Mouse (Mus musculus) testis, adult 2 months (tissue): ENCODE measurements at regions not wholly inside any gene's neighbourhood (a gene's known extent, or its start where the extent isn't known, plus 50 kb on each side); places are given as distances from the start of the nearest gene placed in this dataset.
"Not testable (repeated sequence)": the region's sequence is repeated elsewhere in the genome, so short reads cannot be mapped to it uniquely, and the experiment has no call there.

Experiments
- H3K27ac ChIP-seq: fragments of 200-500 bp; 2 replicates; pipeline ENCODE4 v1.5.1; 2012; ENCODE audit warnings: low read depth, low read length; ENCODE audit not compliant: control insufficient read depth, insufficient read depth
- H3K27me3 ChIP-seq: fragments of 200-500 bp; 2 replicates; pipeline ENCODE4 v1.6.1; 2012; ENCODE audit warnings: mild to moderate bottlenecking, low read length, moderate library complexity; ENCODE audit not compliant: control insufficient read depth, insufficient read depth
- H3K36me3 ChIP-seq: fragments of 200-500 bp; 2 replicates; pipeline ENCODE4 v1.6.1; 2012; ENCODE audit warnings: mild to moderate bottlenecking, low read length; ENCODE audit not compliant: control insufficient read depth, insufficient read depth
- H3K4me1 ChIP-seq: fragments of 200-500 bp; 2 replicates; pipeline ENCODE4 v1.6.1; 2012; ENCODE audit warnings: low read length; ENCODE audit not compliant: control insufficient read depth, insufficient read depth
- H3K4me3 ChIP-seq: fragments of 200-500 bp; 2 replicates; pipeline ENCODE4 v1.5.1; 2012; ENCODE audit warnings: low read depth, mild to moderate bottlenecking, low read length, moderate library complexity, mixed read lengths; ENCODE audit not compliant: control insufficient read depth
- CTCF ChIP-seq: fragments of 200-500 bp; IDR thresholded peaks from 2 replicates; pipeline ENCODE4 v1.5.1; 2012; ENCODE audit warnings: low read depth, mild to moderate bottlenecking, inconsistent platforms, low read length, moderate library complexity; ENCODE audit not compliant: control insufficient read depth, insufficient read depth, insufficient replicate concordance
- POLR2A ChIP-seq: fragments of 200-500 bp; IDR thresholded peaks from 2 replicates; pipeline ENCODE4 v1.6.1; 2012; ENCODE audit warnings: low read depth, mild to moderate bottlenecking, inconsistent platforms, low read length, moderate library complexity; ENCODE audit not compliant: control insufficient read depth

DNA sequence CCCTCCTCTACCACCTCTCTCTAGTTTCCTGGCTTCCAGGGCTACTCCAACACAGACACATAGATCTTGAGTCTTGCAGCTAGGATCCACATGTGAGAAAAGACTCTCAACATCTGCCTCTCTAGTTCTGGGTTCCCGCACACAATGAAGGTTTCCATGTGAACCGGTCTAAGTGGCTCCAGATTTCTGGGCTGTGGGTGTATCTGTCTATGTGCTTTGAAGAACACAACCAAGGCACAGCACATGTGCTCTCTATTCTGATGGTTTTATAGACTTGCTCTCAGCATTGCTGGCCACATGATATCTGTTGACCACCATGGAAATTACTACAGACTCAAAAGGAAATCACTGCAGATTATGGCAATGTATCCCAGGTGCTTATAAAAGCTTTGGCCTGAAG is 972.4 kb downstream of the Defb40 start:
- Histone ChIP-seq H3K27me3 (no peaks in the 10 kb centered on the region), H3K4me1 (no peaks in the 10 kb centered on the region), H3K4me3 (no peak overlapping the region), H3K36me3 (no peaks in the 10 kb centered on the region), H3K27ac (no peak overlapping the region)
- TF ChIP-seq POLR2A: no peak
- TF ChIP-seq CTCF: no peak

DNA sequence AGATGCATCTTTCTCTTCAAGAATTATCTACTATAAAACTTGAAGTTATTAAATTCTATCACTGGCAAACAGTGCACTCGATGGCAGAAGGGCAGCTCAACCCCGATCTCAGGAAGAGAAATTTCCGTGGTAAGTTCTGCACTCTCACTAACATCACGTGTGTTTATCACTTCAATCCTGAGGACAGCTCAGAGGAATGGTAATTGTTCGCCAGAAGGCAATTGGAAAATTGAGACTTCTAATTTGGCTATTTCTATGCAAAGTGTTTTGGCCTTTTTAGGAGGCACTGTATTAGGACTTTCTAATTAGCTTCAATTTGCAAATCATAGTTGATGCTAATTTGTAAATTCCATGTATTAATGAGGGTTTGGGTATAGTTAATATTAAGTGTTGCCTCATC is 977.3 kb downstream of the Defb40 start:
- Histone ChIP-seq H3K4me3 (no peak overlapping the region), H3K36me3 (no peaks in the 10 kb centered on the region), H3K27me3 (no peaks in the 10 kb centered on the region), H3K27ac (no peak overlapping the region), H3K4me1 (no peaks in the 10 kb centered on the region)
- TF ChIP-seq POLR2A (no peak), CTCF (no peak)

DNA sequence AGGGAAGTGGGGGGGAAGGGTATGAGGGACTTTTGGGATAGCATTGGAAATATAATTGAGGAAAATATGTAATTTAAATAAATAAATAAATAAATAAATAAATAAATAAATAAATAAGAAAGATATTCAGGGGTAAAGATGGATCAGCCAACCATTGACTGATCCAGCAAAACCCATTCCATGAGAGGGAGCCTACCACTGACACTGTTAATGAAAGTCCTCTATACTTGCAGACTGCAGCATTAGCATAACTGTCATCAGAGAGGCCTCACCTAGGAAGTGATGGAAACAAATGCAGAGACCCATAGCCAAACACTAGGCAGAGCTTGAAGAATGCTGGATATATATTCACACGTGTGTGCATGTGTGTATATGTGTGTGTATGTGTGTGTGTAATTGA is 993.3 kb downstream of the Defb40 start:
- Histone ChIP-seq H3K27ac (no peak overlapping the region), H3K27me3 (no peaks in the 10 kb centered on the region), H3K4me1 (no peaks in the 10 kb centered on the region), H3K36me3 (no peaks in the 10 kb centered on the region), H3K4me3 (no peak overlapping the region)
- TF ChIP-seq POLR2A: no peak
- TF ChIP-seq CTCF: no peak

DNA sequence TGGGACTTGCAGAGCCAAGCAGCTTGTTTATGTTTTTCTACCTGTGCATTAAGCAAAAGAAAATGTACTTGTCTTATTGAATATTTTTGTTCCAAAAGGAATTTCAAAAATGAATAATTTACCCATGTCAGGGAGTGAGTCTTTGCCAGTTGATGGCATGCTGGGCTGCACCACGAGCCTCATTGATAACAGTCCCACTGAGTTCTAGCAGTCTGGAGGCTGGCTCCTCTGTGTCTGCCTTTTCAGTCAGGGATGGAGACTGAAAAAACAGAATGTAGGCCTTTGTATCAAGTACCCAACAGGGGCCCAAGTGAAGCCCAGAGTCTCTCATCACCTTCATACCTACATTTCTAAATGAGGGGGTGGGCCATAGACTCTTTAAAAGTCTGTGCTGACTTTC is 1029.2 kb downstream of the Defb40 start:
- Histone ChIP-seq H3K4me3 (no peak overlapping the region), H3K27ac (no peak overlapping the region), H3K36me3 (no peaks in the 10 kb centered on the region), H3K4me1 (peaks cover 2% of the 10 kb centered on the region; the same call in 1 of the 2 replicates), H3K27me3 (no peaks in the 10 kb centered on the region)
- no peak for TF ChIP-seq CTCF
- no peak for TF ChIP-seq POLR2A

DNA sequence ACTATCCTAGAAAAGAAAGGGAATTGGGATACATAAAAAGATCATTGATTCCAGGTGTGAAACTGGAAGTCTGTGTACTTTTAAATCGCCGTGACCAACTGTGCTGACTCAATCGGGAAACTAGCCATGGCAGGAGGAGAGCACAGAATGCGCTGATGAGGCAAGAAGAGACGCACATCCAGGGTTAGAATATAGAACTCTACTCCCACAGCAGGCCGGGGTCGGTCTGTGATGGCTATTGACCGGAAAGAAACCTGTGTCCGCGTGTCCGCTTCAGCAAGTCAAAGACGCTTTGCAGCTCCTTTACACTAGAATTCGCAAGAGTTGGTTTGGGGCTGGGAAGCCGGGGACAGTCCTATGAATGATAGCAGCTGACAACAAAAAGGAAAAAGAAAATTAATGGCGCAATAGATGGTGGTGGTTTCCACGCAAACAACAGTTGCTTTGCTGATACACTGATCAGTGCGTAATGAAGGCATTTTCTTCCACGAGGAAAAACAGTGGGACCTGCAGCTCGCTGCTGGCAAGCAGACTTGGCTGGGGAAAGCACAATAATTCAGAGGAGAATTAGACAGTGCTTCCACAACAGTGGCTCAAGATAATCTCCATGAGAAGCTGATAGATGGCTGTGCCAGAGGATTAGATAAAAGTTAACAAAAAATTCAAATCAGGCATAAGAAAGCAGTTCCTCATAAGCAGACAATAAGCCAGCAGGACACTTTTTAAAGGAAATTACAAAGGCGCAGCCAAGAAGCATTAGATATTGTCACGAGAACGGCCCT is 1029.8 kb downstream of the Defb40 start:
- no peak overlapping the region for H3K27ac ChIP-seq
- no peaks in the 10 kb centered on the region for H3K27me3 ChIP-seq
- TF ChIP-seq CTCF: no peak
- TF ChIP-seq POLR2A: no peak
- peaks cover 2% of the 10 kb centered on the region; the same call in 1 of the 2 replicates for H3K4me1 ChIP-seq
- no peaks in the 10 kb centered on the region for H3K36me3 ChIP-seq
- no peak overlapping the region for H3K4me3 ChIP-seq

DNA sequence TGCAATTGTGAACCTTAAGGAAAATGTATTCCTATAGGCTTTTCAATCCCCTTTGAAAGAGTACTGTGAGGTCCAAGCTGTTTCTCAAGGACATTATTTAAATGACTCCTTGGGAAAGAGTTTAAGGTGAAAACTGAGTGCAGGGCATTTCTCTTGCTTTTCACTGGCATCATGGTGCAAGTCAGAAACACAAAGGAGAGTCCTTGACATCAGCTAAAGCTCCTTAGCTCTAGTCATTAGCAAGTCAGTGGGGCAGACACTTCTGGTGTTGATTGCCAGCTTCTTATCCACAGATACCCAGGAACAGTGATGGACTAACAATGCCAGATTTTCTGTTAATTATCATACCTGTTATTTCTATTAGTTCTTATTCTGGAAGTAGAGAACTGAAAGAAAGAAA is 1043.4 kb downstream of the Defb40 start:
- Histone ChIP-seq H3K27me3 (no peaks in the 10 kb centered on the region), H3K4me1 (no peaks in the 10 kb centered on the region), H3K27ac (no peak overlapping the region), H3K4me3 (no peak overlapping the region), H3K36me3 (no peaks in the 10 kb centered on the region)
- TF ChIP-seq POLR2A (no peak), CTCF (no peak)

DNA sequence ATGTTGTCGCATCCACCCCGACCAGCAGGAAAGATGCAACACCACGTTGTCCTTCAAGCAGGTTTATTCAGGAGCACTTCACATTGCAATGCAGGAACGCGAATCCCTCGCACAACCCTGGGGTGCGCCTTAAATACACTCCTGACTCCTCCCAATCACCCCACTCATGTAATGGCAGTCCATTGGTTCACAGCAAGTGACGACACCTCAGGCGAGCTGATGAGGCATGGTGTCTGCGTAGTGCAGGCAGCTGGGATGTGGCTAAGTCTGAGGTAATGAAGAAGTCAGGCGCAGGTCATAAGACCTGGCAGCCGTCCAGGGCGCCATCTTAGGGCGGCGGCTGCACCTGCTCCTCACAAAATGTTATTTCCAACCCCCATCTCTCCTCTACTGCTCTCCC is 1068.7 kb downstream of the Defb40 start:
- H3K36me3 ChIP-seq: no peaks in the 10 kb centered on the region
- H3K27ac ChIP-seq: no peak overlapping the region
- peaks cover 2% of the 10 kb centered on the region; the same call in 1 of the 2 replicates for H3K4me1 ChIP-seq
- no peak for TF ChIP-seq CTCF
- TF ChIP-seq POLR2A: no peak
- H3K4me3 ChIP-seq: no peak overlapping the region
- no peaks in the 10 kb centered on the region for H3K27me3 ChIP-seq

DNA sequence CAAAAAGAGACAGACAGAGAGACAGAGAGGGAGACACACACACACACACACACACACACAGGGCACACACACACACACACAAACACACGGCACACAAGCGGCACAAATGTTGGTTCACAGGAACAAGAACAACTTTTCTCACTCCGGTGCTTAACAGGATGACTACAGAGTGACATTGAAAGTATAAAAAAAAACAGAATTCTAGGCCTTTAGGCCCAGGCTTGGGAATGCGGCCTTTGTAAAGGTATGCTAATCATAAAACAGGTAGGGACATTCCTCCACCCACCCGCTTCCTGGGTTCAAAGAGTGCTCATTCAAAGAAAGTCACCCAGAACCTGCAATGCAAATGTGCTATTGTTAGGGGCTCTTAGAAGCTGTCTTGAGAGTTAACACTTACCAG is 1089.5 kb downstream of the Defb40 start:
- H3K4me1 ChIP-seq, H3K27me3 ChIP-seq, H3K27ac ChIP-seq, H3K36me3 ChIP-seq, H3K4me3 ChIP-seq: not testable (repeated sequence)
